Mouse (Mus musculus): ENCODE data around the gene Serpine2. TPM values are rescaled to one million over a fixed set of nuclear protein-coding genes. Genes with fewer than 3 reads are reported as not detected.

The Serpine2 gene
- 1.3 TPM for total RNA-seq (2023)

GRCm38 (mm10) chr1:79861130-79861942 lies at the start of gene Serpine2:
Serpine2 (minus strand) TSS chr1:79861180.

GRCm38 (mm10) chr1:79775927-79776458 lies 85.0 kb downstream of the Serpine2 start, which contains the start of the genes Mrpl44 and Wdfy1:
Mrpl44 (plus strand) TSS chr1:79776018.
Wdfy1 (minus strand) TSS chr1:79776143.

Other genes with a start within 250 kb of the Serpine2 start
- gene Ap1s3, start 189.2 kb downstream of the Serpine2 start, total RNA-seq (2023), result 10.3 TPM
- 18.2 TPM for gene Mrpl44, start 85.2 kb downstream of the Serpine2 start, total RNA-seq (2023)
- gene Wdfy1, start 85.0 kb downstream of the Serpine2 start, total RNA-seq (2023), result 37.4 TPM